Mouse (Mus musculus) heart, embryonic 13.5 days (tissue): ENCODE results near the gene Kcnmb2. TPM values are rescaled to one million over a fixed set of nuclear protein-coding genes. Genes with fewer than 3 reads are reported as not detected.

Source experiments
- ATAC-seq: fragments of 200-750 bp; cut with Nextera tagmentation; 2 replicates; pipeline ENCODE4 v1.8.0; 2017; ENCODE audit warnings: moderate TSS enrichment; ENCODE audit not compliant: insufficient number of reproducible peaks, low FRiP score, low TSS enrichment; ENCODE audit errors: extremely low read depth
- H3K27ac ChIP-seq: fragments of 300-500 bp; sonication (generic); replicated peaks from 2 replicates; pipeline ENCODE4 v1.5.1; 2015; ENCODE audit warnings: moderate library complexity, mild to moderate bottlenecking, inconsistent platforms
- H3K27me3 ChIP-seq: fragments of 300-500 bp; sonication (generic); replicated peaks from 2 replicates; pipeline ENCODE4 v1.6.1; 2015; ENCODE audit warnings: mild to moderate bottlenecking, inconsistent platforms
- H3K36me3 ChIP-seq: fragments of 300-500 bp; sonication (generic); 2 replicates; pipeline ENCODE4 v1.6.1; 2015; ENCODE audit warnings: mild to moderate bottlenecking, inconsistent platforms
- H3K4me1 ChIP-seq: fragments of 300-500 bp; sonication (generic); 2 replicates; pipeline ENCODE4 v1.6.1; 2015; ENCODE audit warnings: inconsistent platforms
- H3K4me2 ChIP-seq: fragments of 300-500 bp; sonication (generic); 2 replicates; pipeline ENCODE4 v1.6.1; 2015; ENCODE audit warnings: inconsistent platforms, mild to moderate bottlenecking, moderate library complexity
- H3K4me3 ChIP-seq: fragments of 300-500 bp; sonication (generic); 2 replicates; pipeline ENCODE4 v1.5.1; 2015; ENCODE audit warnings: moderate library complexity, mild to moderate bottlenecking, inconsistent platforms
- H3K9ac ChIP-seq: fragments of 300-500 bp; sonication (generic); 2 replicates; pipeline ENCODE4 v1.6.1; 2015; ENCODE audit warnings: inconsistent platforms, mild to moderate bottlenecking, moderate library complexity
- H3K9me3 ChIP-seq: fragments of 300-500 bp; sonication (generic); 2 replicates; pipeline ENCODE4 v1.6.1; 2016; ENCODE audit warnings: inconsistent platforms
- WGBS: fragments of 180-500 bp; shearing (Covaris S2); methylation state at CpG from one replicate; pipeline ENCODE4 v1.1.7; 2015; ENCODE audit warnings: mixed read lengths; 5-methylcytosine and 5-hydroxymethylcytosine counted together
- polyA plus RNA-seq: library from polyadenylated mRNA; unstranded; fragments of >200 nt; fragmentation: Nextera tagmentation; extraction: Ambion mirVana; gene quantifications from 2 replicates; pipeline ENCODE4 v1.2.1, GENCODE M21; 2015

Kcnmb2 gene
- polyA plus RNA-seq, 1 experiment from 2014 or later: 0.28 TPM

- no peaks in the 10 kb centered on the region for H3K27me3 ChIP-seq
- no peaks in the 10 kb centered on the region for H3K9me3 ChIP-seq
- H3K27ac ChIP-seq: no peak overlapping the region
- H3K4me1 ChIP-seq: no peaks in the 10 kb centered on the region
- H3K9ac ChIP-seq: no peak overlapping the region
- no peak overlapping the region for H3K4me3 ChIP-seq
- no peaks in the 10 kb centered on the region for H3K36me3 ChIP-seq
- 50% methylated on average over 9 of the region's 9 CpGs for WGBS
- no peak for ATAC-seq
- no peak overlapping the region for H3K4me2 ChIP-seq
Measured at GRCm38 (mm10) chr3:32067004-32067935, 165.0 kb downstream of the Kcnmb2 start.

DNA sequence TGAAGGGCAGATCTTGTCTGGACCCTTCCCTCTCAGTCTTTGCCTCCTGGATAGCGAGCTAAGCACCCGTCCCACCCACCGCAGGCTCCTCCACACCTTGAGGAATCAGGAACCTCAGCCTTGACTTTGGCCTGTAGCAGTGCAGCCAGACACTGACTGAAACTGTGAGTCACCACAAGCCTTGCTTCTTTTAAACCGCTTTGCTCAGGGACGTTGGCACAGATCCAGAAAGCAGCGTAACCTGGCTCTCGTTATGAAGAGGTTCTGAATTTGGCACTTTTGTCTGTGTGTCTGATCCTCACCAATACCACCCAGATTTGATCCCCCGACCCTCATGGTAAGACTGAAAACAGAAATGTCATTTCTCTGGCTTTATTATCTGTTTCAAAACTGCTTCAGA, 171.6 kb downstream of the Kcnmb2 start:
- Histone ChIP-seq H3K4me3 (no peak overlapping the region), H3K4me1 (0 out of 2 replicates have a peak, but pooled peaks cover 3% of the 10 kb centered on the region), H3K36me3 (no peaks in the 10 kb centered on the region), H3K27ac (no peak overlapping the region), H3K4me2 (no peak overlapping the region; the same call in 1 of the 2 replicates), H3K9ac (no peak overlapping the region), H3K27me3 (no peaks in the 10 kb centered on the region), H3K9me3 (no peaks in the 10 kb centered on the region)
- ATAC-seq: no peak
- WGBS: 42% methylated on average over 8 of the region's 8 CpGs

GRCm38 (mm10) chr3:32088762-32089161, 186.5 kb downstream of the Kcnmb2 start:
- ATAC-seq: no peak
- Histone ChIP-seq H3K36me3 (no peaks in the 10 kb centered on the region), H3K27me3 (no peaks in the 10 kb centered on the region), H3K4me3 (no peak overlapping the region), H3K27ac (no peak overlapping the region), H3K4me2 (no peak overlapping the region), H3K9ac (no peak overlapping the region), H3K4me1 (peaks cover 9% of the 10 kb centered on the region), H3K9me3 (no peaks in the 10 kb centered on the region)
- WGBS: 55% methylated on average over 1 of the region's 1 CpGs

- Histone ChIP-seq H3K27ac (no peak overlapping the region), H3K27me3 (no peaks in the 10 kb centered on the region), H3K4me1 (0 out of 2 replicates have a peak, but pooled peaks cover 5% of the 10 kb centered on the region), H3K36me3 (no peaks in the 10 kb centered on the region), H3K9ac (no peak overlapping the region), H3K4me2 (no peak overlapping the region), H3K4me3 (no peak overlapping the region), H3K9me3 (no peaks in the 10 kb centered on the region)
- no peak for ATAC-seq
- 83% methylated on average over 10 of the region's 10 CpGs for WGBS
Measured at GRCm38 (mm10) chr3:32101391-32101790, 199.1 kb downstream of the Kcnmb2 start.

DNA sequence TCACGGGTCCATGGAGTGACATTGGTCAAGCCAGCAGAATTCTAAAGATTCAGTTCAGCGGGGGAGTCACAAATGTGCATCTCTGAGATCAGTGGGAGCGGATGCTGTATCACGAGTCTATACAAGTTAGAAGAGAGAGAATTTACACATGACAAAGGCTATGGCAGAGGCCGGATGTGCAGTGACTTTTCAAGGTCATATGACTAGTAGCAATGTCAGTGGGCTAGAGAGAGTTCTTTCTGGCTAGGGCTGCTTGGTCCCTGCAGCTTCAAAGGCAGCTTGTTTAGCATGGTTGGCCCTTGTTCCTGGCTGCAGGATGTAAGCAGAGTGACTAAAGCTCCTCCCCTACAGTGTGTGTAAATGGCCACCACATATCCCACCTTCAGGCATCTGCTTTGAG, 217.5 kb downstream of the Kcnmb2 start:
- ATAC-seq: no peak
- Histone ChIP-seq H3K36me3 (no peaks in the 10 kb centered on the region), H3K9ac (no peak overlapping the region), H3K4me1 (no peaks in the 10 kb centered on the region), H3K9me3 (no peaks in the 10 kb centered on the region), H3K27ac (no peak overlapping the region), H3K27me3 (no peaks in the 10 kb centered on the region), H3K4me2 (no peak overlapping the region), H3K4me3 (no peak overlapping the region)
- 80% methylated on average over 5 of the region's 5 CpGs for WGBS

- H3K36me3 ChIP-seq: no peaks in the 10 kb centered on the region
- H3K9me3 ChIP-seq: no peaks in the 10 kb centered on the region
- ATAC-seq: no peak
- H3K4me3 ChIP-seq: no peak overlapping the region
- H3K27me3 ChIP-seq: no peaks in the 10 kb centered on the region
- no peak overlapping the region for H3K9ac ChIP-seq
- H3K4me1 ChIP-seq: no peaks in the 10 kb centered on the region
- no peak overlapping the region for H3K27ac ChIP-seq
- WGBS: 71% methylated on average over 3 of the region's 3 CpGs
- no peak overlapping the region for H3K4me2 ChIP-seq
Measured at GRCm38 (mm10) chr3:32121731-32122130, 219.4 kb downstream of the Kcnmb2 start.

DNA sequence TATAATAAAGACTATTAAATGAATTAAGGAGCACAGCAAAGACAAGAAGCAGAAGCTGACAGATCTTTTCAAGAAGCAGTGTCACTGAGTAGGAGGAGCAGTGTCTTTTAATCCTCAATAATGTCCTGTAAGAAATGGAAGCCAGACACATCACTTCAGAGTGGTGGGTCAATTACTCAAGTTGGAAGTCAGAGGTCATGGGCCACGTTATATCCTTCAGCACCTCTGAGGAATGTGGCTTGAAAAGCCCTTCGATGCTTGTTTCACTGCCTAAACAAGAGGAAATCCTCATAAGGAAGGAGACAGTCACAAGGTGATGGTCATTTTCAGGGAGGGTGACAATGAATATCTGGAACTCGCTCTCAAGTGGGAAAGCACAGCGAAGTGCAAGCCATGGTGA, 223.1 kb downstream of the Kcnmb2 start:
- Histone ChIP-seq H3K9ac (no peak overlapping the region), H3K9me3 (no peaks in the 10 kb centered on the region), H3K4me1 (no peaks in the 10 kb centered on the region), H3K27ac (no peak overlapping the region), H3K4me3 (no peak overlapping the region), H3K4me2 (no peak overlapping the region), H3K27me3 (no peaks in the 10 kb centered on the region), H3K36me3 (no peaks in the 10 kb centered on the region)
- 49% methylated on average over 4 of the region's 4 CpGs for WGBS
- no peak for ATAC-seq

DNA sequence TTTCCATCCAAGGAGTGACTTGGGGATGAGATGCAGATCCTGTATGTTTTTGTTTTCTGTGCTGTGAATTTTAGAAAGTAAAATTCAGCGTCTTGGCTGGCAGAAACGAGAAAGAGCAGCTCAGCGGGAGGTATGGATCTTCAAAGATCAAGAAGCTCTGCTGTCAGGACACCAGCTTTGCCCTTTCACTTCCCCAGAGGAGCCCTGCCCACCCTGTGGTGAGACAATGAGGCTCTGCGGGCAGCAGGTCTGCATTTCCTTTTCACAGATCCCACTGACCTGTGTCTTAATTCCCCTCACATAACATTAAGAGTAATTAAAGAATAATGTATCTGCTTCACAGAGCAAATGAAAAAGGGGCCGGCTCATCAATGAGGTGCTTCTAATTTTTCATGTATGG, 226.1 kb downstream of the Kcnmb2 start:
- Histone ChIP-seq H3K9ac (no peak overlapping the region), H3K4me2 (no peak overlapping the region), H3K27me3 (no peaks in the 10 kb centered on the region), H3K36me3 (no peaks in the 10 kb centered on the region), H3K9me3 (no peaks in the 10 kb centered on the region), H3K27ac (no peak overlapping the region), H3K4me3 (no peak overlapping the region), H3K4me1 (no peaks in the 10 kb centered on the region)
- ATAC-seq: no peak
- WGBS: 11% methylated on average over 5 of the region's 5 CpGs

GRCm38 (mm10) chr3:32130696-32131095, 228.4 kb downstream of the Kcnmb2 start:
- Histone ChIP-seq H3K27ac (no peak overlapping the region), H3K4me2 (no peak overlapping the region)
- ATAC-seq: no peak

DNA sequence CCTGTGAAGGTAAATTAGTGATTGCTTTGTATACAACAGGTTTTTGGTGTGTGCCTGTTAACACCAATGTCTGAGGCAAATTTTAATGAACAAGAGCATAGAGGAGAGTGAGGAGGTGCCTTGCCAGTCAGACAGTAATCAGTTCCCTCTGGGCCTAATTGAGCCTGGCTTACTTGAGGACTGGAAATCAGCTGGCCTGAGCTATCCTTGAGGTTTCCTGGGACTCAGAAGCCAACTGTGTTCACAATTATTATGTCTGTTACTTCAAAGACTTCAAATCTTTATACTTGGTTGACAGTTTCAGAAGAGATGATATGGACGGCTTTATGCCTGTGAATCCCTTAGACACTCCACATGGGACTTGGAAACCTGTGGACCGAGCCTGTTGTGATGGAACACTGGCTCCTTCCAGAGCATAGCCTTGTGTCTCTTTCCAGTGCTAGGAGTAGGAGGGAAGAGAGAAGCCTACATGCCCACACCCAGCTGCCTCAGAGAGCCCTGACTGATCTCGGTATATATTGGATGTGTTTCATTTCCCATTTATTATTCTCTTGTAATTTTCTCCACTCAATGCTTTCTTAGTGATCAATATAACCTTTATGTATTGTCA, 230.2 kb downstream of the Kcnmb2 start:
- H3K27me3 ChIP-seq: no peaks in the 10 kb centered on the region
- no peaks in the 10 kb centered on the region for H3K36me3 ChIP-seq
- H3K9me3 ChIP-seq: no peaks in the 10 kb centered on the region
- no peak overlapping the region for H3K4me3 ChIP-seq
- H3K4me2 ChIP-seq: no peak overlapping the region
- no peak overlapping the region for H3K27ac ChIP-seq
- WGBS: 78% methylated on average over 3 of the region's 3 CpGs
- no peak overlapping the region for H3K9ac ChIP-seq
- ATAC-seq: no peak
- H3K4me1 ChIP-seq: no peaks in the 10 kb centered on the region

More at GRCm38 (mm10) chr3:32130696-32131095, 228.4 kb downstream of the Kcnmb2 start:
- H3K4me3 ChIP-seq: no peak overlapping the region
- no peaks in the 10 kb centered on the region for H3K9me3 ChIP-seq
- no peak overlapping the region for H3K9ac ChIP-seq
- no peaks in the 10 kb centered on the region for H3K36me3 ChIP-seq
- 57% methylated on average over 1 of the region's 1 CpGs for WGBS
- H3K27me3 ChIP-seq: no peaks in the 10 kb centered on the region
- H3K4me1 ChIP-seq: no peaks in the 10 kb centered on the region

DNA sequence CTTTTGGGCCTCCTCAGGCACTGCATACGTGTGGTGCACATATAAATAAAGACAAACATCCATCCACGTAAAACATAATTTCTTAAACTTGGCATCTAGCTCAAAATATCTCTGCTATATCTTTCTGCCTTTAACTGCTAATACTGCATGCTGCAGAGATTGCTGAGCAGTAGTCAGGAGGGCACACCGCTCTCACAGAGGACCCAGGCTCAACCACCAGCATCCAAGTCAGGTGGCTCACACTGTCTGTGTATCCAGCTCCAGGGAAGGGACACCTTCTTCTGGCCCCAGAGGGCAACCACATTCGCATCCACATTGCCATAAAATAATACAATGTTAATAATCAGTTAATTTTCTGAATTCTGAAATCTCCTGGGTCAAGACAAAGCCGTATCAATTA, 241.9 kb downstream of the Kcnmb2 start:
- no peak for ATAC-seq
- no peaks in the 10 kb centered on the region for H3K27me3 ChIP-seq
- no peaks in the 10 kb centered on the region for H3K36me3 ChIP-seq
- no peak overlapping the region for H3K27ac ChIP-seq
- H3K4me1 ChIP-seq: no peaks in the 10 kb centered on the region
- no peak overlapping the region for H3K4me3 ChIP-seq
- H3K9ac ChIP-seq: no peak overlapping the region
- 86% methylated on average over 5 of the region's 5 CpGs for WGBS
- no peak overlapping the region for H3K4me2 ChIP-seq
- H3K9me3 ChIP-seq: no peaks in the 10 kb centered on the region
